Mouse (Mus musculus) hindbrain, embryonic 16.5 days (tissue): ENCODE results near the gene Flrt2. TPM values are rescaled to one million over a fixed set of nuclear protein-coding genes. Genes with fewer than 3 reads are reported as not detected.

ENCODE experiments used
- ATAC-seq: fragments of 200-750 bp; cut with Nextera tagmentation; 2 replicates; pipeline ENCODE4 v1.8.0; 2017; ENCODE audit warnings: moderate TSS enrichment, moderate library complexity
- H3K27ac ChIP-seq: fragments of 300-500 bp; sonication (generic); 2 replicates; pipeline ENCODE4 v1.5.1; 2014; ENCODE audit warnings: low read depth, mild to moderate bottlenecking, control low read depth, low read length, moderate library complexity
- H3K27me3 ChIP-seq: fragments of 300-500 bp; sonication (generic); replicated peaks from 2 replicates; pipeline ENCODE4 v1.6.1; 2014; ENCODE audit warnings: low read length; ENCODE audit not compliant: control insufficient read depth, insufficient read depth
- H3K36me3 ChIP-seq: fragments of 300-500 bp; sonication (generic); 2 replicates; pipeline ENCODE4 v1.6.1; 2014; ENCODE audit warnings: mild to moderate bottlenecking, low read length, moderate library complexity, mixed read lengths; ENCODE audit not compliant: control insufficient read depth, insufficient read depth
- H3K4me1 ChIP-seq: fragments of 300-500 bp; sonication (generic); 2 replicates; pipeline ENCODE4 v1.6.1; 2014; ENCODE audit warnings: low read depth, low read length; ENCODE audit not compliant: control insufficient read depth, insufficient read depth
- H3K4me2 ChIP-seq: fragments of 300-500 bp; sonication (generic); 2 replicates; pipeline ENCODE4 v1.6.1; 2014; ENCODE audit warnings: mild to moderate bottlenecking, low read length, control low read depth, moderate library complexity
- H3K4me3 ChIP-seq: fragments of 300-500 bp; sonication (generic); 2 replicates; pipeline ENCODE4 v1.5.1; 2014; ENCODE audit warnings: mild to moderate bottlenecking, low read length, control low read depth, moderate library complexity
- H3K9ac ChIP-seq: fragments of 300-500 bp; sonication (generic); 2 replicates; pipeline ENCODE4 v1.6.1; 2014; ENCODE audit warnings: low read depth, mild to moderate bottlenecking, control low read depth, low read length, moderate library complexity
- H3K9me3 ChIP-seq: fragments of 300-500 bp; sonication (generic); 2 replicates; pipeline ENCODE4 v1.6.1; 2014; ENCODE audit warnings: mild to moderate bottlenecking, low read length, moderate library complexity; ENCODE audit not compliant: control insufficient read depth
- WGBS: fragments of 180-500 bp; shearing (Covaris S2); extraction: QIAGEN DNeasy Blood & Tissue Kit; methylation state at CpG from one replicate; pipeline ENCODE4 v1.1.7; 2014; 5-methylcytosine and 5-hydroxymethylcytosine counted together
- polyA plus RNA-seq: library from polyadenylated mRNA; unstranded; fragments of >200 nt; fragmentation: Nextera tagmentation; extraction: Ambion mirVana; gene quantifications from 2 replicates; pipeline ENCODE4 v1.2.1, GENCODE M21; 2015

Flrt2 gene
- polyA plus RNA-seq, 1 experiment from 2014 or later = 20.3 TPM

GRCm38 (mm10) chr12:95701580-95701979, 9.6 kb downstream of the Flrt2 start:
- Histone ChIP-seq H3K4me2 (no peak overlapping the region), H3K27me3 (no peaks in the 10 kb centered on the region), H3K4me1 (no peaks in the 10 kb centered on the region; the same call in 1 of the 2 replicates), H3K9ac (no peak overlapping the region), H3K36me3 (no peaks in the 10 kb centered on the region), H3K9me3 (no peaks in the 10 kb centered on the region), H3K4me3 (no peak overlapping the region), H3K27ac (no peak overlapping the region)
- ATAC-seq = no peak

DNA sequence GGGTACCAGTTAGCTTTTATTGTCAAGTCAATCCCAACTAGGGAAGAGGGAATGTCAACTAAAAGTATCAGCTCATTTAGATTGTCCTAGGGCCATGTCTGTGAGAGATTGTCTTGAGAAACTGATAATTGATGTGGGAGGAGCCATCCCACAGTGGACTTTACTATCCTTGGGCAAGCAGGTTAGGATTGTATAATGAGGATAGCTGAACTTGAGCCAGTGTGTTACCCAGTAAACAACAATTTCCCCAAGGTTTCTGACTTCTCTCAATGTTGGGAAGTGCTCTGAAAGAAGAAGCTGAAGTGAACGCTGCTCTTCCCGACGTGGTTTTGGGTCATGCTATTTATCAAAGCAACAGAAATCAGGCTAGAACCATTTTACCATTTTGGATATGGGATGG, 13.0 kb downstream of the Flrt2 start:
- no peaks in the 10 kb centered on the region for H3K36me3 ChIP-seq
- H3K4me1 ChIP-seq = no peaks in the 10 kb centered on the region
- no peak overlapping the region for H3K4me2 ChIP-seq
- H3K27ac ChIP-seq = no peak overlapping the region
- H3K27me3 ChIP-seq = no peaks in the 10 kb centered on the region
- no peaks in the 10 kb centered on the region for H3K9me3 ChIP-seq
- no peak overlapping the region for H3K4me3 ChIP-seq
- H3K9ac ChIP-seq = no peak overlapping the region
- ATAC-seq = no peak
- WGBS = 91% methylated on average over 3 of the region's 3 CpGs

DNA sequence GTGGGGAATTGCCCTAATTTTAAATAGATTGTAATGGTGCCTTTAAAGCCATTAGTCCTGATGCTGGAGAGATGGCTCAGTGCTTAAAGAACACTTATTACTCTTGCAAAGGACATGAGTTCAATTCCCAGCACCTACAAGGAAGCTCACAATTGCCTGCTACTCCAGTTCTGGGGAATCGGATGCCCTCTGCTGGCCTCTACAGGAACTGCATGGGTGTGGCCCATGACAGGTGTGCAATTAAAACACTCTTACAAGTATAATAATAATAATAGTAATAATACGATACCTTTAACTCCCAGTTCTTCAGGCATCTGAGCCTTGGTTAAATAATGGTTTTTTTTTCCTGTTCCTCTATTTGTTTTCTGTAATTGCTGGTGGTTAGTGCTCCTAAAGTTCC, 31.2 kb downstream of the Flrt2 start:
- Histone ChIP-seq H3K27ac (no peak overlapping the region), H3K4me3 (no peak overlapping the region), H3K27me3 (no peaks in the 10 kb centered on the region), H3K4me2 (no peak overlapping the region), H3K36me3 (no peaks in the 10 kb centered on the region), H3K4me1 (no peaks in the 10 kb centered on the region; the same call in 1 of the 2 replicates), H3K9ac (no peak overlapping the region), H3K9me3 (no peaks in the 10 kb centered on the region)
- no peak for ATAC-seq
- WGBS = 96% methylated on average over 2 of the region's 2 CpGs

- WGBS = 71% methylated on average over 1 of the region's 1 CpGs
- Histone ChIP-seq H3K4me1 (peaks cover 4% of the 10 kb centered on the region; the same call in 1 of the 2 replicates), H3K9me3 (no peaks in the 10 kb centered on the region), H3K4me2 (no peak overlapping the region), H3K9ac (no peak overlapping the region), H3K27me3 (no peaks in the 10 kb centered on the region), H3K4me3 (no peak overlapping the region), H3K36me3 (no peaks in the 10 kb centered on the region), H3K27ac (no peak overlapping the region)
- no peak for ATAC-seq
Measured at GRCm38 (mm10) chr12:95734075-95734474, 42.0 kb downstream of the Flrt2 start.

GRCm38 (mm10) chr12:95737571-95737970, 45.5 kb downstream of the Flrt2 start:
- H3K4me1 ChIP-seq = peaks cover 6% of the 10 kb centered on the region; the same call in 1 of the 2 replicates
- WGBS = 61% methylated on average over 8 of the region's 8 CpGs
- H3K36me3 ChIP-seq = no peaks in the 10 kb centered on the region
- H3K27ac ChIP-seq = no peak overlapping the region
- H3K4me3 ChIP-seq = no peak overlapping the region
- no peak overlapping the region for H3K4me2 ChIP-seq
- no peak for ATAC-seq
- H3K27me3 ChIP-seq = no peaks in the 10 kb centered on the region
- H3K9ac ChIP-seq = no peak overlapping the region
- H3K9me3 ChIP-seq = no peaks in the 10 kb centered on the region

DNA sequence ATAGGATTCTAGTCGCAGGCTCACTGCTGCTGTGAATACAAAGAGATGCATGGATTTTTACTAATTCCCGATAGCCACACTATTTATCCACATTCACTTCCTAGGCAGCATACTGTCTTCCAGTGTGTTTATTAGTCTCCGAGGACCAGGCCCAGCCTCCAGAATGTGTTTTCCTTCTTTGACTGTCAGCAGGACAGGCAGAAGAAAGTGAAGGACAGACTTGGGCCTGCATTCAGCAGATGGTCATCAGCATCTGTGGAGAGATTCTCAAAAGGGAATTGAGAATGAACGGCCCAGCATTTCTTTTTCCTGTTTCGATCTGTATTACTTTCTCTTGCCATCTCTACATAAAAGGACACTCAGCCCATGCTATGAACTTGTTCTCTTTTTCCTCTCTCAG, 46.0 kb downstream of the Flrt2 start:
- no peak for ATAC-seq
- WGBS = 53% methylated on average over 5 of the region's 5 CpGs

DNA sequence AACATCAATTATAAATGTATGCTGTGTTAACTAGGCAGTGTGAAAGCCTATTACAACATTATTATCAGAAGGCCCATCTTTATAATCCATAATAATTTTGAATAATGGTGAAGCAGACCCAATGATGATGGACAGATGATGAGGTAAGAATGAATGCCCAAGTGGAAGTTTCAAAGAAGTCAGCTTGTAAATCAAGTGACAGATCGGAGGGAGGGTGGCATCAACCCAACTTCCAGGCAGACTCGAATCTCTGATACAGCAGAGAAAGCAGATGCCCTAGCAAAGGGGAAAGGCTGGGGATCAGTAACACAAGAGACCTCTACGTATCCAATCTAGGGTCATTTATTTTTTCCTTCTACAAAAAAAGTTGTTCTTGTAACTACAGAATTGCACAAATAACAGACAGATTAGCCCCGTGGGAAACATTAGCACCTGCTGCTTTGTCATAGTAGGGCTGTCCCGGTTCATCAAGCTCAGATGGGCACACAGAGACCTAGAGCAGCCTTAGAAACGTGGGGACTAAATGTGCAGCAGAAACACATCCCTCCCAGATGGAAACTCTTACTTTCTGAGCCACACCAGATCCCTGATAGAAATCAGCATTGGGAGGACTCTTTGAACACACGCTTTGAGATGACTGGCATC, 46.6 kb downstream of the Flrt2 start:
- H3K9me3 ChIP-seq = no peaks in the 10 kb centered on the region
- H3K27ac ChIP-seq = no peak overlapping the region
- H3K4me1 ChIP-seq = peaks cover 6% of the 10 kb centered on the region; the same call in 1 of the 2 replicates
- H3K4me2 ChIP-seq = no peak overlapping the region
- H3K36me3 ChIP-seq = no peaks in the 10 kb centered on the region
- H3K9ac ChIP-seq = no peak overlapping the region
- ATAC-seq = no peak
- H3K4me3 ChIP-seq = no peak overlapping the region
- WGBS = 51% methylated on average over 7 of the region's 7 CpGs
- H3K27me3 ChIP-seq = no peaks in the 10 kb centered on the region

More for the DNA sequence above, 46.0 kb downstream of the Flrt2 start:
- Histone ChIP-seq H3K4me1 (peaks cover 6% of the 10 kb centered on the region; the same call in 1 of the 2 replicates), H3K9ac (no peak overlapping the region), H3K27me3 (no peaks in the 10 kb centered on the region), H3K4me3 (no peak overlapping the region), H3K36me3 (no peaks in the 10 kb centered on the region), H3K27ac (no peak overlapping the region), H3K4me2 (no peak overlapping the region), H3K9me3 (no peaks in the 10 kb centered on the region)

GRCm38 (mm10) chr12:95739739-95740138, 47.7 kb downstream of the Flrt2 start:
- 74% methylated on average over 5 of the region's 5 CpGs for WGBS
- H3K9ac ChIP-seq = no peak overlapping the region
- no peaks in the 10 kb centered on the region for H3K9me3 ChIP-seq
- H3K27me3 ChIP-seq = no peaks in the 10 kb centered on the region
- H3K27ac ChIP-seq = no peak overlapping the region
- ATAC-seq = no peak
- H3K4me1 ChIP-seq = peaks cover 6% of the 10 kb centered on the region; the same call in 1 of the 2 replicates
- no peaks in the 10 kb centered on the region for H3K36me3 ChIP-seq
- H3K4me3 ChIP-seq = no peak overlapping the region
- H3K4me2 ChIP-seq = no peak overlapping the region

DNA sequence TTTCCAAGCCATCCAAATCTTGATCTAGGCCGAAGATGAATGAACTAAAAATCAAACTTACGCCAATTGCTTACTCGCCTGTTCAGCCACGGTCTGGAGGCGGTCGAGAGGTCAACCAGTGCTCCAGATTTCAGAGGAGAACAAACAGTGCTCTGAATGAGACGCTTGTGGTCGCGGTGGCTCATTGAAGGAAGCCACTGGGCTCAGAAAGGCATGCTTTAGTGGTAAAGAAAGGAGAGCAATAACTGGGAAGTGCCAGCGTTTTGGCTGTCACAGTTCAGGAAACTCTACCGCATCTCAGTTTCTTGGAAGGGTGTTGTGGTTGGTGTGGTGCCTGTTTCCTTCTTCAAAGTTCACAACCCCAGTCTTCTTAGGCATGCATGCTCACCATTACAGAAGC, 49.3 kb downstream of the Flrt2 start:
- Histone ChIP-seq H3K27ac (no peak overlapping the region), H3K9me3 (no peaks in the 10 kb centered on the region), H3K4me3 (no peak overlapping the region), H3K9ac (no peak overlapping the region), H3K4me2 (no peak overlapping the region), H3K27me3 (no peaks in the 10 kb centered on the region), H3K4me1 (peaks cover 6% of the 10 kb centered on the region; the same call in 1 of the 2 replicates), H3K36me3 (no peaks in the 10 kb centered on the region)
- 65% methylated on average over 11 of the region's 11 CpGs for WGBS
- no peak for ATAC-seq
